Mouse (Mus musculus) forebrain, embryonic 14.5 days (tissue): ENCODE measurements around the gene Ddb1. TPM values are rescaled to one million over a fixed set of nuclear protein-coding genes. Genes with fewer than 3 reads are reported as not detected.

Experiments used
- ATAC-seq: fragments of 200-750 bp; cut with Nextera tagmentation; 2 replicates; pipeline ENCODE4 v1.8.0; 2017; ENCODE audit warnings: mild to moderate bottlenecking, moderate library complexity
- DNase-seq: peaks from one replicate; pipeline ENCODE4 v3.0.0-alpha.2; 2015; ENCODE audit warnings: low spot score
- H3K27ac ChIP-seq: fragments of 300-500 bp; sonication (generic); 2 replicates; pipeline ENCODE4 v1.5.1; 2014; ENCODE audit warnings: low read depth, mild to moderate bottlenecking, control low read depth, low read length, moderate library complexity
- H3K27me3 ChIP-seq: fragments of 300-500 bp; sonication (generic); replicated peaks from 2 replicates; pipeline ENCODE4 v1.6.1; 2014; ENCODE audit warnings: low read length, control low read depth, mixed read lengths; ENCODE audit not compliant: control insufficient read depth, insufficient read depth
- H3K36me3 ChIP-seq: fragments of 300-500 bp; sonication (generic); 2 replicates; pipeline ENCODE4 v1.6.1; 2014; ENCODE audit warnings: low read length, control low read depth; ENCODE audit not compliant: control insufficient read depth, insufficient read depth
- H3K4me1 ChIP-seq: fragments of 300-500 bp; sonication (generic); 2 replicates; pipeline ENCODE4 v1.6.1; 2014; ENCODE audit warnings: antibody characterized with exemption, low read length, control low read depth; ENCODE audit not compliant: control insufficient read depth, insufficient read depth
- H3K4me2 ChIP-seq: fragments of 300-500 bp; sonication (generic); 2 replicates; pipeline ENCODE4 v1.6.1; 2014; ENCODE audit warnings: mild to moderate bottlenecking, control low read depth, low read length
- H3K4me3 ChIP-seq: fragments of 300-500 bp; sonication (generic); 2 replicates; pipeline ENCODE4 v1.5.1; 2014; ENCODE audit warnings: low read depth, low read length, control low read depth
- H3K9ac ChIP-seq: fragments of 300-500 bp; sonication (generic); 2 replicates; pipeline ENCODE4 v1.6.1; 2014; ENCODE audit warnings: mild to moderate bottlenecking, low read length, control low read depth, moderate library complexity
- H3K9me3 ChIP-seq: fragments of 300-500 bp; sonication (generic); replicated peaks from 2 replicates; pipeline ENCODE4 v1.6.1; 2016; ENCODE audit warnings: low read length, control low read depth, mixed read lengths; ENCODE audit not compliant: control insufficient read depth
- WGBS: fragments of 180-500 bp; shearing (Covaris S2); extraction: QIAGEN DNeasy Blood & Tissue Kit; methylation state at CpG from one replicate; pipeline ENCODE4 v1.1.7; 2014; 5-methylcytosine and 5-hydroxymethylcytosine counted together
- polyA plus RNA-seq: library from polyadenylated mRNA; unstranded; fragments of >200 nt; fragmentation: Nextera tagmentation; extraction: Ambion mirVana; gene quantifications from 2 replicates; pipeline ENCODE4 v1.2.1, GENCODE M21; 2014

The Ddb1 gene
- polyA plus RNA-seq, 1 experiment from 2014 or later: 296 TPM

DNA sequence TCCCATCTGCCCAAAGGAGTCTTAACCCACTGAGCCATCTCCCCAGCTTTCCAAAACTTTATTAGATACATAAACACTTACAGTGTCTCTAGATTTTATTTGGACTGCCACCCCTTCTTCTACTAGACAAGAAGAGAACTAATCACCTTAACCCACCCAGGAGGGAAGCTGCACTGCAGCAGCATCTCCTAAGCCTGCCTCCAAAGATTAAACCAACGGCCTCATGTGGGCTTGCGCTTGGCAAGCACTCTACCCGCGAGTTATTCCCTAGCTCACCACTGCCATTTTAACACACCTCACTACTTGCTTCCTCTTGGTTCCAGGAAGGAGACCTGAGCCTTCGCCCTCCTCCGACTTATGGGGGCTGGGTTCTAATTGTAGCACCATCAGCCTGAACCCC, 40.8 kb upstream of the Ddb1 start:
- Histone ChIP-seq H3K36me3 (0 out of 2 replicates have a peak, but pooled peaks cover 4% of the 10 kb centered on the region), H3K27me3 (no peaks in the 10 kb centered on the region), H3K4me2 (no peak overlapping the region), H3K9ac (no peak overlapping the region), H3K4me1 (no peaks in the 10 kb centered on the region), H3K9me3 (no peaks in the 10 kb centered on the region), H3K4me3 (no peak overlapping the region), H3K27ac (no peak overlapping the region)
- WGBS: 82% methylated on average over 6 of the region's 6 CpGs
- DNase-seq (no peak), ATAC-seq (no peak)

DNA sequence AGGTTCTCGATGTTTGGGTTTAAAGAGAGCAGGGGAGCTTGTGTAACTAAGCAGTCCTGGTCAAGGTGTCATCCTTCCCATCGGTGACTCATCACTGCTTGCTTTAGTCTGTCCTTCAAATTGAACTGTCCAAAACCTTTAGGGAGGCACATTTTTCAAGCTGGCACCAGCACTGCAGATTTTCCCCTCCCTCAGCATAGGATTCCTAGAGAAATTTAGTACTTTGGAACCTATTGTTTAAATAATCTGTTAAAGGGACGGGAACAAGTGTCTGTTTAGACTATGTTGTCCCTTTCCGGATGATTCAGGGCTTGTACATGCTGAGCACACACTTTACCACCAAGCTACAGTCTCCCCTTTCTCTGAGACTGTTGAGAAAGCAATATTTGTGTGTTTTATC, 39.9 kb upstream of the Ddb1 start:
- no peak overlapping the region for H3K4me3 ChIP-seq
- H3K9ac ChIP-seq: no peak overlapping the region
- 85% methylated on average over 4 of the region's 4 CpGs for WGBS
- H3K27ac ChIP-seq: no peak overlapping the region
- H3K4me1 ChIP-seq: no peaks in the 10 kb centered on the region
- no peaks in the 10 kb centered on the region for H3K9me3 ChIP-seq
- no peak for ATAC-seq
- peaks cover 13% of the 10 kb centered on the region; the same call in 1 of the 2 replicates for H3K36me3 ChIP-seq
- no peaks in the 10 kb centered on the region for H3K27me3 ChIP-seq
- no peak overlapping the region for H3K4me2 ChIP-seq
- DNase-seq: no peak

DNA sequence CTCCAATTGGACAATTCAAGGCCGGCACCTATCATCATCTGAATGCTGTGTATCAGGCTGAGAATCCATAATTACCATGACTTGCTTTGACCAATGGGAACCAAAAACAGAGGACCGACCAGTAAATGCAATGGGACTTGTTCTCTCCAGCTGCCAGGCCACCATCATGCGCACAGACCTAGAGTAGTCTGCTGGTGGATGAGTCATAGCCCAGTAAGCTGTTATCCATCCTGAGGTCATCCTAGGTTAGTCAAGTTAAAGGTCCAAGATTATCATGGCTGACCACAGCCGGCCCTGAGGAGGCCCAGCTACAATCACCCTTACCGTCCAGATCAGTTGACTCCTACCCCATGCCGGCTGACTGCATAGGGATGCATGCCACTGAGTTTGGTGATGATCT, 35.5 kb upstream of the Ddb1 start:
- Histone ChIP-seq H3K9ac (no peak overlapping the region), H3K36me3 (peaks cover 50% of the 10 kb centered on the region)
- WGBS: 95% methylated on average over 6 of the region's 6 CpGs

DNA sequence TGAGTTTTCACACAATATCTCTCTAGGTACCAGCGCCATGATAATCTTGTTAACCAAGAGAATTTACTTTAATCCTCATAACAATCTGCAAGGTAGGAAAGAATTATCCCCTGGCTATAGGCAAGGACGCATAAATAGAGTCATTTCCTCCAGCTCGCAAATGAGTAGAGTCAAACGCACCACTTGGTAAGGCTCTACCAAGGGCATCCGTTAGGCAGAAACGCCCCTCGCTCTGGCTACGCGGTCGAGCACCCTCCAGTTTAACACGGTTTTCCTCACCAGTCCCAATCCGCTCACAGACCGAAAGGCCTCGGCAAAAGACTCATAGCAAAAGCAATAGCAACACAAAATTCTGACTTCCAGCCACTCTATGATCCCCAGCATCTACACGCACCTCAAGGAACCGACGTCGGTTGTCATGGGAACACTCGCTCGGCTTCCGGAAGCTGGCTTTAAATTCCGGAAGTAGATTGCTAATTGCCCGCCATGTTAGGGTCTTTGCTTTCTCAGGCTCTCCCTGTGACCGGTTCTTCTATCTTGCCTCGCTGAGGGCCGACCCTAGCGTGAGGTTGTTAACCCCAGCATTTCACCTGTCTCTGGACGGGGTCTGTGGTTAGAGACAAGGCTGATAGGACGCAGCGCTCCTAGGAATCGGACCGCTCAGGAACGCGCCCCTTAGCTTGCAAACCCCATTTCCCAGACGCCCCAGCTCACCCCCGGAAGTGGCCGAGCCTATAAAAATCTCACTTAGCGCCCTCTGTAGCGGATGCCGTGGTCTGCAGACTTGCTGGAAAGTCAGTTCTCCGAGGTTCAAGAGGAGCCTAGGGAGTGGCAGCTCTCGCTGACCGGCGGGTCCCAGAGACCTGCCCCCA, 28.2 kb upstream of the Ddb1 start, which contains the start of the genes Cyb561a3 and Tmem138:
Gene Cyb561a3, plus strand, starts transcription at position 483 of the 872 bp plus-strand sequence.
Gene Tmem138, minus strand, starts transcription at position 673 of the 872 bp plus-strand sequence.
- H3K4me3 ChIP-seq: peak within 1 kb of the TSS; percentile 46
- H3K27me3 ChIP-seq: no peaks in the 10 kb centered on the region
- peak within 1 kb of the TSS; percentile 80 for H3K27ac ChIP-seq
- peak; percentile 97 for ATAC-seq
- peaks cover 26% of the 10 kb centered on the region for H3K36me3 ChIP-seq
- peaks cover 13% of the 10 kb centered on the region for H3K4me1 ChIP-seq
- under 1% methylated on average over 44 of the region's 44 CpGs for WGBS
- no peaks in the 10 kb centered on the region for H3K9me3 ChIP-seq
- peak within 1 kb of the TSS; percentile 70 for H3K9ac ChIP-seq
- peak within 1 kb of the TSS; percentile 78 for H3K4me2 ChIP-seq
- DNase-seq: peak; percentile 98

More for the DNA sequence above, 35.5 kb upstream of the Ddb1 start:
- H3K4me3 ChIP-seq: no peak overlapping the region
- no peak for ATAC-seq
- H3K27me3 ChIP-seq: no peaks in the 10 kb centered on the region
- H3K9me3 ChIP-seq: no peaks in the 10 kb centered on the region
- H3K4me2 ChIP-seq: no peak overlapping the region
- H3K27ac ChIP-seq: no peak overlapping the region
- no peaks in the 10 kb centered on the region for H3K4me1 ChIP-seq
- DNase-seq: no peak

DNA sequence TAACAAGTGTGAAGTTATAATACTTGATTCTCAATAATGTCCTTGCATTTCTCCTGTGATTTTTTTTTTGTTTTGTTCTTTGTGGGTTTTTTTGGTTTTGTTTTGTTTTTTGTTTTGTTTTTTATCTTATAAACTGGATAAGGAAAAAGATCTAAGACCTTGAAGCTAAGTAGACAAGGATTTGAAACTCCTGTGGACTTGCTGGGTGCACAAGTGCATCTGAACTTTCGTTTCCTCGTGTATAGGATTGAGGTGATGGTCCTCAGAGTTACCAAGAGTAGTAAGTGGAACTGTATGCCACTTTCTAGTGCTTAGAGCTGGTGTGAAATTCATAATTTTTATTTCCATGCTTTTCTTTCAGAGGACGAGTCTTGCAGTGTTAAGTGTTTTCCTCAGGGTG, 25.0 kb upstream of the Ddb1 start:
- Histone ChIP-seq H3K4me3 (no peak overlapping the region), H3K9ac (no peak overlapping the region), H3K36me3 (peaks cover 9% of the 10 kb centered on the region), H3K27me3 (no peaks in the 10 kb centered on the region), H3K4me1 (peaks cover 13% of the 10 kb centered on the region), H3K4me2 (no peak overlapping the region), H3K27ac (no peak overlapping the region), H3K9me3 (no peaks in the 10 kb centered on the region)
- ATAC-seq (no peak), DNase-seq (no peak)
- 77% methylated on average over 3 of the region's 3 CpGs for WGBS

DNA sequence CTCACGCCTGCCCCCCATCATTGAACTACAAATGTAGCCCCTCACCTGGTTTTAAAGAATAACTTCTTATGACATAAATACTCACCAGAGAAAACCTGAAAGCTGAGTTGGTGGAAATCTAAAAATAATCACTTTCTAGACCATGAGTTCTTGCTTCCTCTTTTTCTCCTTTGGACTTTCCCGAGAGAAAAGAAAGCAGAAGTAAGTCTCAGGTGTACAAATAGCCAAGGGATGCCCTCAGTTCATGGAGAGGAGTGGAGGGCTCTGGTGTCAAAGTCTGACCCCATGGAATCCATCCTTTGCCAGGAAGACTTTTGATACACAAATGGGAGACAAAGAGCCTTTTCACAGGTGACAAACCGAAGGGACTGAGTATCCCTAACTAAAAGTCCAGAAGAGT, 24.4 kb upstream of the Ddb1 start:
- Histone ChIP-seq H3K4me3 (no peak overlapping the region), H3K9ac (no peak overlapping the region), H3K4me2 (no peak overlapping the region), H3K9me3 (no peaks in the 10 kb centered on the region), H3K4me1 (peaks cover 13% of the 10 kb centered on the region), H3K27ac (no peak overlapping the region), H3K27me3 (no peaks in the 10 kb centered on the region), H3K36me3 (peaks cover 9% of the 10 kb centered on the region)
- ATAC-seq (no peak), DNase-seq (no peak)
- WGBS: 85% methylated on average over 3 of the region's 3 CpGs

DNA sequence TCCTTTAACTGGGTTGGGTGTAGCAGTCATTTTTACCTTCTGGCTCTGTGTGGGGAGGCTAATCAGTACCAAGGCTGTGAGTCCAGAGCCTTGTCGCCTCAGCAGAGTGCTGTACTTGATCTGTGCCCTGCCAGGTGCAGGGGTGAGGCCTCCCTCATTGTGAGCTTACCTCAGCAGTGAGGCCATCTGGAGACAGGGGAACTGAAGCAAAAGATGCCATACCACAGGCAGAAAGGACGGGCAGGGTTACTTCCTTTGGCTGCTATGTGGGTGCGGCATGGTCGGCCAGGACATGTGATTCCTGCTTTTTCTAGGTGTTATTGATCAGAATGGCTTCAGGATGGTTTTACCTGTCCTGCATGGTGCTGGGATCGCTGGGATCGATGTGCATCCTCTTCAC, 23.1 kb upstream of the Ddb1 start:
- Histone ChIP-seq H3K4me1 (peaks cover 7% of the 10 kb centered on the region; the same call in 1 of the 2 replicates), H3K9me3 (no peaks in the 10 kb centered on the region), H3K4me2 (no peak overlapping the region), H3K9ac (no peak overlapping the region), H3K36me3 (peaks cover 9% of the 10 kb centered on the region), H3K4me3 (no peak overlapping the region), H3K27ac (no peak overlapping the region), H3K27me3 (no peaks in the 10 kb centered on the region)
- ATAC-seq: no peak
- WGBS: 83% methylated on average over 6 of the region's 6 CpGs
- DNase-seq: no peak

DNA sequence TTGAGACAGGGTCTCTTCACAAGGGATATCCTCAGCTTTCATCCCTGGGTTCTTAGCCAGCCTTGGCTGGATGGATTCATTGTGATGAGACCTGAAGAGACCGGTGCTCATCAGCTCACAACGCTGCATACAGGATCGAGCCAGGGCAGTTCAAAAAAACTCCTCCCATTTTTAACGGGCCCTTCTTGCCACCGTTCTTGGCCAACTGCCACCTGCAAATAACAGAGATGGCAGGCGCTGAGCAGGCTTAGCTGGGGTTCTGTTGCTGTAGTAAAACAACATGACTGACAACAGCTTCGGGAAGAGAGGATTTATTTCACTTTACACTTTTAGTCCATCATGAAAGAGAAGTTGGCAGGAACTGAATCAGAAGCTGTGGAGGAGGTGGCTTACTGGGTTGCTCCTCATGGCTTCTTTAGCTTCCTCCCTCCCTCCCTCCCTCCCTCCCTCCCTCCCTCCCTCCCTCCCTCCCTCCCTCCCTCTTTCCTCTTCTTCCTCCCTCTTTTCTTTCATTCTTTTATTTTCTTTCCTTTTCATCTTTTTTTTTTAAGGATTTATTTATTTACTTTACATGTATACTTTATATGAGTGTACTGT, 21.5 kb upstream of the Ddb1 start:
- 34% methylated on average over 7 of the region's 7 CpGs for WGBS
- H3K9ac ChIP-seq: no peak overlapping the region
- no peaks in the 10 kb centered on the region for H3K9me3 ChIP-seq
- no peaks in the 10 kb centered on the region for H3K4me1 ChIP-seq
- no peak overlapping the region for H3K27ac ChIP-seq
- H3K36me3 ChIP-seq: peaks cover 9% of the 10 kb centered on the region
- H3K4me2 ChIP-seq: no peak overlapping the region
- DNase-seq (peak; percentile 31), ATAC-seq (no peak)
- no peaks in the 10 kb centered on the region for H3K27me3 ChIP-seq
- no peak overlapping the region for H3K4me3 ChIP-seq

DNA sequence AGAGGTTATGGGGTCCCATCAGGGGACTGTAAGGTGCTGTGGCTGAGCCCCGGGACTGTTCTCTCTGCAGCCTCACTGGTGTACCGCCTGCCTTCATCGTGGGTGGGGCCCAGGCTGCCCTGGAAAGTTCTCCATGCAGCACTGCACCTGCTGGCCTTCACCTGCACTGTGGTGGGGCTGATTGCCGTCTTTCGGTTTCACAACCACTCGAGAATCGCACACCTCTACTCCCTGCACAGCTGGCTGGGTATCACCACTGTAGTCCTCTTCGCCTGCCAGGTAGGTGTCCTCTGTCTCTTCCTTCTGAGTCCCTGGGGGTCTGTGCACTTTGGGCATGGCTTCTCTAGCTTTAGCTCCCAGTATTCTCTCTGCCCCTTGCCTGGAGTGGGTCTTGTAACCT, 20.0 kb upstream of the Ddb1 start:
- no peak overlapping the region for H3K9ac ChIP-seq
- ATAC-seq (no peak), DNase-seq (no peak)
- H3K9me3 ChIP-seq: no peaks in the 10 kb centered on the region
- H3K27me3 ChIP-seq: no peaks in the 10 kb centered on the region
- H3K4me1 ChIP-seq: no peaks in the 10 kb centered on the region
- H3K36me3 ChIP-seq: peaks cover 9% of the 10 kb centered on the region
- no peak overlapping the region for H3K4me2 ChIP-seq
- H3K4me3 ChIP-seq: no peak overlapping the region
- WGBS: 92% methylated on average over 8 of the region's 8 CpGs
- H3K27ac ChIP-seq: no peak overlapping the region
